Mouse (Mus musculus): ENCODE measurements around the gene Rb1.

DNA sequence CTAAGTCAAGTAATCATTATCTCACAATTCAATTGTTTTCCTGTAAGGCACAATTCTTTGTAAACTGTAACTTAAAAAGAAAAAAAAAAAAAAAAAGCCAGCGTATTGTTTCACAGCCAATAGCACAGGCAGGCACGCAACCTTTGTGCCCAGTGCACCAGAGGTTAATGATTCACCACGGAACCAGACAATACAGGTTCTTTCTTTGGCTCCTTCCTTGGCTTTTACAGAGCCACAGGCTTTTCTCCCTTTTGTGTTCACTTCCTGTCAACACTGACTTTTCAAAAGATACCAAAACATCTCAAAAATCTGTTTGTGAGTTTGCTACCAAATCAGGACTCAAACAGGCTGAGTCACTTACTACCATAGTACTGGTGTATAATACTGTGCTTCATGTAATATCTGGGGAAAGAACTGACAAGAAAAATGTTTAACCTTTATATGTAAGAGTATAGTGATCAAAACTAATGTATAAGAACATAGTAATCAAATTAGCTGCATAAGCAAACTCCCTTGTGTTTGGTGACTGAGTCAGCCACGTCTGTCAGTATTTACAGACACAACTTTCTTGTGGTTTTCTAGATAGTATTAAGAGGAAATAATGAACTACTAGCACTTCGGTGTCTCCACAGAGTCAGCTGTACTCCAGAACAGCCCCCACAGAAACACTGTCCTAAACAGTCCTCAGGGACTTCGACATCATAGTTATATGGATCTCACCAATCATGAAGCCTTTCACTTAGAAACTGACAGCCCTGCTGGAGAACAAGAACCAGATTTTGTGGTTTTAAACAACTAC is 72.0 kb downstream of the Rb1 start:
- TF ChIP-seq TAL1 (IDR thresholded peaks at IDR 0.05; ENCODE audit: low read length): no peak
- TF ChIP-seq GATA1 (IDR thresholded peaks at IDR 0.05; ENCODE audit: low read length): no peak
